Mouse (Mus musculus) testis, postnatal 14 days (tissue): ENCODE data around the gene Pou2f3.

ENCODE experiments used
- DNase-seq: peaks from one replicate; pipeline ENCODE4 v3.0.0; 2021; ENCODE audit warnings: low spot score

The Pou2f3 gene

DNA sequence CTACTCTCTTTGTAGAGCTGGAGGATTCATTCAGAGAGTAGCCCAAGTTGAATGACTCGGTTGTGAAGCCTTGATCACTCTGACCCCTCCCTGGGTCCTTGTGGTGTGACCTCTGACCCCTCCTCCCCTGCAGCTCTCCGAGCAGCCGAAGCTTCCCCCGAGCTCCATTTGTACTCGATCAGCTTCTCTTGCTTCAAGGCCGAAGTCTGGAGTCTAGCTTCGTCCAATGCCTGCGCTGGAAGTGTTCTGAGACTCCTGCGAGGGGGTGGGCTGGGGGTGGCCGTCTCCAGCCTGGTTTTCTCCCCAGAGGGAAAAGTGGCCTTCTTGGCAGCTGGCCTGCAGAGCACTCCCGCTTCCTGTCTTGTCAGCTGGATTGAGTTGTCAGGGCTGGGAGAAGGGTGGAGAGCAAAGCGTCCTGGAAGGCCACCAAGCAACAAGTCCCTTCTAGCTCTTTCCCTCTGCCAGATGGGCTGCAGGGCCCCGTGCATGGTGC, at the start of gene Pou2f3:
Gene Pou2f3 (minus strand): TSS at position 180 of the 493 bp plus-strand sequence.
- peak; percentile 68 for DNase-seq

DNA sequence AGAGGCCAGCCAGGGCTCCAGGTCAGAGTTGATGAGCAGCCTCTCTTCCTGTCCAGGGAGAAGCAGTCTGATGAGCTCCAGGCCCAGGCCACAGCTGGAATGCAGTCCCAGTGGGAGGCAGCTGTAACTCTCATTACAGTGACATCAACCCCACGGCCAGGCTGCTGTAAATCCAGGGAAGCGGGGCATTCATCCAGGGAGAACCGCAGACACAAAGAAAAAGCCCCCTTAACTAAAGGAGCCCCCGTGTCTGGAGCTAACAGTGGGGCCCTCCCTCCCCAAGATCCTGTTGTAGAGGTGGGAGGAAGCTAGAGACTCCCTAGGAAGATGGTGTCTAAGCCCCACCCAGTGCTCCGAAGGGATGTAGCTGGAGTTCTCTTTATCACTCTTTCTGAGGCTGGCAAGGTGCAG, 43.1 kb upstream of the Pou2f3 start:
- no peak for DNase-seq

DNA sequence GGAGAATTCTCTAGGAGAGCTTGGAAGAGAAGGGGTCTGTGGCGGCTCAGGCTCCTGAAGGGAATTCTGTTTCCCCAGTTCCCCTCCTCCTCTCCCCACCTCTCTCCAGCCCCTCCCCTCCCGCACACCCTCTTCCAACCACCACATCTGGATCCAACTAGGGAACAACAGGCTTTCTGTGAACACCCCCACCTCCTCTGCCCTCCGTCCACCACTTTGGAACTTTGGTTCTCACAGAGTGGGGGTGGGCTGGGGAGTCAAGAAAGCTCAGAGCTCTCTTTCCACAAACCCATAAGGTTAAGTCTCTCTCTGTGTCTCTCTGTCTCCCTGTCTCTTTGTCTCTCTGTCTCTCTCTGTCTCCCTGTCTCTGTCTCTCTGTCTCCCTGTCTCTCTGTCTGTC, 42.6 kb upstream of the Pou2f3 start:
- DNase-seq = no peak

DNA sequence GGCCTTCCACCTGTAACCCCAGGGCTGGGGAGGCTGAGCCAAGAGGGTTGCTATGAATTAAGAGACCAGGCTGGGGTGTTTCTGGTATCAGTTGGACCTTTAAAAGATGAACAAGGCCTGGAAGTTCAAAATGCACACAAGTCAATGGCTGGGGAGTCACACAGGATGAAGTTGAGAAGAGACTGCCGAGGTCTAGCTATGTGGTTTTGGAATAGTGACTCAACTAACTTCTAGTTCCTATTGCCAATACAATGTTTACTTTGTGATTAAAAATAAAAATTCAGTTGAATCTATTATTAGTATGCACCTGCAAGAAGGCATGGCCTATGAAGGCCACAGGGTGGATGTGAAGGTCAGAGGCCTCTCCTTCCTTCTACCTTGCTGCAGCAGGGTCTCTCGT, 41.6 kb upstream of the Pou2f3 start:
- no peak for DNase-seq

DNA sequence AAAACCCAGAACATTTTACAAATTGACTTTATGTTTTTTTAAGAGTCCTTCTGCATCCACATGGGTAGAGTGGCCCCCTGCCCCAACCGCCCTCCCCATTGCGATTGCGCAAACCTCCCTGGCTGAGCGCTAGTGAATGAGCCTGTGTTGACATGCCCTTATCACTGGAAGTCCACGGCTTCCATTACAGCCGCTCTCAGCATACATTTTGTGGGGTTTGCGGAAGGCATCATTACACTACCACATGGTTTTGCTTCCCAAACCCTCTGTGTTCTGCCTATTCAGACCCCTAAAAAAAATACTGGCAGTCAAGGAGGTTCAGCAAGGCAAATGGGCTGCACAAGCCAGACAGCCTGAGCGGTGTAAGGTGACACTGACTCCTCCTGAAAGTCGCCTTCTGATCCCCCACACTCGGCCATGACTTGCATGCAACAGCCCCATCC, 36.6 kb upstream of the Pou2f3 start:
- no peak for DNase-seq

DNA sequence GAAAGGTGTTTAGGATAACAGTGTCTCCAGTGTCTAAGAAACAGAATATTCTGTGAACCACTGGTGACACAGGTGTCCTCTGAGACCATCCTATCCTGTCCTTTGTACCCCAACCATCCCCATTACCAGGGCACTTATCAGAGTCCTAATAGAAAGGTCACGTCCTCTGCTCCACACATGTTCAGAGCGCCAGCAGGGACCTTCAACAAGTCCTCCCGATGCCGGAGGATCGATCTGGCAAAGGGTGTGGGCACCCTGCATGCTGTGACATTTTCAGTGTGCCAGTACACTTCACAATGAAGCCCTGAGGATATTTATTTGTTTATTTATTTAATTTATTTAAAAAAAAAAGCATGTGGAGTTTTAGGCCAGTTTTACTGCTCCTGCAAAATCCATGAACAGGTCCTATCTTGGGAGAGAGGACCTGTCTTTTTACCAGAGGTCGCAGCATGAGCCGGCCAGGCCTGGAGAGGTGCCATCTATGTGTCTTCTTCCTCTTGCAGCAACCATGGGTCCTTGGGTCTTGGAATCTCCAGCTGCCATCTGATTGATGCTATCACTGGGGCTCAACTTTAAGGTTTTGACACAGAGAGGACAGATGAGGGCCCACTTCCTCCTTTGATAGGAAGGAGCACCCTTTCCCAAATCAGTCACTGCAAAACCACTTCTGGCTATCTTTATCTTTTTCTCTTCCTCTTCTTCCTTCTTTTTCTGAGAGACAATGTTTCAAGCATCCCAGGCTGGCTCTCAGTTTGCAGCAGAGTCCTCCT, 35.8 kb upstream of the Pou2f3 start:
- DNase-seq = no peak

DNA sequence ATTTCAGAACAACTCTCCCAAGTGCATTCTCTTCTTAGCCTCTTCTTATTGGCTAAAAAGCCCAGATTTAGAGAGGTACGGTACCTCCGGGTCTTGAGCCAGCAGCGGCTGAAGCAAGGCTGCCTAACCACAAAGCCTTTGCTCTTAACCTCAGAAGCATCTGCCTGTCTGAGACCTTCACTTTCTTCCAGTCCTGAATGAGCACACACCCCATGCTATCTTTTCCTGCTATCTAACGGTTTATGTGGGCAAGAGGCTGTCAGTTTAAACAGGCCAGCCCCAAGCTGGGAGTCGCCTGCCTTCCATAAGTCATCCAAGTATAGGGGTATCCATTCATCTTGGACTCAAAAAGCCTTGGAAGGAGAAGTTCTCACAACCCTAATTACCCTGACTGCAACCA, 32.3 kb upstream of the Pou2f3 start:
- no peak for DNase-seq

DNA sequence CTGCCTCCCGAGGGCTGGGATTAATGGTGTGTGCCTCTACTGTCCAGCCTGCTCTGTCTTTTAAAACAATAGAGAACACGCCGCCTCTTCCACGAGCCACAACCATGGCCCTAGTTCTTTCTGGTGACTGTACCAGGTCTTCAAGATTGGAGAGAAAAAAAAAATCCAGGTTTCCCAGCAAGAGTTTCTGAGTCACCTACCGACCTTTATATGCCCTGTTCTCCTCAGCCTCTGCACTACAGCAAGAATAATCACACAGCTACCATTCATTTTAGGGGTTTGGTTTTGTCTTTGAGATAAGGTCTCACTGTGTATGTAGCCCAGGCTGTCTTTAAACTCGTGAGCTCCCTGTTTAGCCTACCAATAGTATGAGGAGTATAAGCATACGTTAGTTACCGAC, 31.8 kb upstream of the Pou2f3 start:
- DNase-seq = no peak

DNA sequence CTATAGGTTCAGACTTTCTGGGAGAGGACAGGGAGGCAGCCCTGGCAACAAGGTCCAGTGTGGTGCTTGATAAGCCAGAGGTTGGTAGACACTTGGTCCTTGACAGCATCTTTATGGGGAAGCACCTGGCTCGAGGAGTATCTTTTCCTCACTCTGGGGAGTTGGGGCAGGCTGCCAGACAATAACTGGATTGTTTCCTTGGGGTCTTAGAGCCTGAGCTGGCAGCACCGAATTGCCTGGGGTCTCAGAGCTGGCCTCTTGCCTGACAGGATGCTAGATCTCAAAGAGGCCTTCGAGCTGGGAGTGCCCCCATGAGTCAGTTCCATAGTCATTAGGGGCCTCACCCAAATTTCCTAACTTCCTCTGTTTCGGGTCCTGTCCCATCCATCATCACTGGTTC, 31.1 kb upstream of the Pou2f3 start:
- DNase-seq = no peak

DNA sequence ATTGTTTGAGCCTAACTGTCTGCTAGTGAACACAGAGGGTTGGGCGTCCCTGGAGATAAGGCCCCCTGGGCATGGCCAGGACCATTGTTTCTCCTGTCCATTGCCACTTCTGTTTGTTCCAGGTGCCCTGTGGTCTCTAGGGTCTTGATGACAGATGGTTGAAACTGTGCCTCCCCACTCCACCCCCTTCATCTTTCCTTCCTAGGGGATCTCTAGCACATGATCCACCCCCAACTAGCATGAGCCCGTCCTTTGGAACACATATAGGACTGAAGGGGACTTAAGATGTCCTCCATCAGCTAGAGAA, 30.4 kb upstream of the Pou2f3 start:
- no peak for DNase-seq

DNA sequence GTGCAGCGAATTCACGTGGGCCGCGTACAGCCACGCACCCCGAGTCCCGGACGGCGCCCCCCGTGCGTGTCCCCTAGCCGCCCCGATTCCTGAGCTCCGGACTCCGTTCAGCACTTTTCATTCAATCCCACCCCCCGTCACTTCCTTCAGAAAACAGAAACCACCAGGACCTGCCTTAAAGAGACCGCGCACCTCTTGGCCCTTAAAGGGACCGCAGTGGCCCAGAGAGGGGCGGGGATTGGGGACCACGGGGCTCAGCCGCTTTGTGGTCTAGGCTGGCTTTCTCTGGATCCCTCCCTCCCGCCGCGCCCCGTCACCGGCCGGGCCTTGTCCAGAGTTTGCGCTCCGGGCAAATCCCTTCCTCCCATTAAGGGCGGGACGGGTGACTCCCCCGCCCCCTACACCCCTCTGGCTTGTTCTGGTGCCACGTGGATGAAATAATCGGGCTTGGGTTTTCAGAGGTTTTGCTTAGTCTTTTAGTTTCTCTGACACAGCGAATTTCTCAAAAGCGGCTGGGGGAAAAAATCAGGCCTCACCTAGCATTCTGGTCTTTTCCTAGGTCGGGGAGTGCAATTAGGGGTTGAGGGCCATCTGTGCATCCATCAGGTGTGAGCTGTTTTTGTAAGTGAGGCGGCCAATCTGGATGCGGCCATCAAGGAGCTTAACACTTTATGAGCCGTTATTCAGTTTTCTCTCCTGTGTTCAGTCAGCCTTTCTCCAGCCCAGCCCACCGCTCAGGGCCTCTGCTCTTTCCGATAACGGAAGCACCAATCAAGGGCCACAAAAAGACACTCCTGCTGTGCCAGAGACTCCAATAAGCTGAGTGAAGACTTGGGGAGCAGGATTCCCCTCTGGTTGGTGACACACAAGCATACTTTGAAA, 29.8 kb upstream of the Pou2f3 start, which contains the start of gene Oaf:
Gene Oaf (minus strand): TSS at position 200 of the 882 bp plus-strand sequence.
- DNase-seq = peak; percentile 84

DNA sequence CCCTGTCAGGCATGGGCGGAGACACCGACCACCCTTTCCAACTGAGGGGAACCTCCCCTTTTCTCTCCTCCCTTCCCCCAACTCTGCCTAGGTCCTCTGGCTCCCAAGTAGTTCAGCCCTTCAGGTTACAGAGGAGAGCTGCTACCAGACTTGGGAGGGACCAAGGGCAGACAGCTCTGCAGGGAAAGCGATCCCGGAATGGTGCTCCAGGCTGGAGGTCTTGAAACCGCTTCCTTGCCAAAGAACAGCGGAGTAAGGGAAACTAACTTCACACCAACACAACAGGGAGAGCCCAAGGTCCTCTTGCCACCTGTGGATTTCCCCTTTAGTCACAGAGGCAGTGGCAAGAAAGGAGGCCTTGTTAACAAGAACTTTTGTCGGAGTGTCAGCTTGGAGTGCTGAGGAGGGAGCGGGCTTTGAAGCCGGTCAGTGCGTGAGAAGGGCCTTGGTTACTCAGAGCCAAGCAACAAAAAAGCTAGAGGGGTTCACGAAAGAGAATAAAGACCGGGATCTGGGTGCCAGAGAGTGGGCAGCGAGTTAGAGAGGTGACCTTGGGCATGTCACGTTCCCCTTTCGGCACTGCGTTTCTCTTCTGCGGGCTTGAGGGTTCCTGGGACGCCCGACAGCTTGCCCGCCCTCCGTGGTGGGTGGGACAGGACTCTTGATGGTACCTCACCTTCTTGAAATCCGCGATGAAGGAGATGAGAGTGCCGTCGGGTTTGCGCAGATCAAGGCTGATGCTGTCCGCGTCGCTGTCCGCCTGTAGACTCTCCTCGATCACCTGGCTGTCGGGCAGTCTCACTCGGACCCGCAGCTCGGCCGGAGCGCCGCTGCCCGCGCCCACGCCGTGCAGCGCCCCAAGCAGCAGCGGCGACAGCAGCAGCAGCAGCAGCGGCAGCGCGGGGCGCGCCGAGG, 28.7 kb upstream of the Pou2f3 start:
- DNase-seq = no peak

DNA sequence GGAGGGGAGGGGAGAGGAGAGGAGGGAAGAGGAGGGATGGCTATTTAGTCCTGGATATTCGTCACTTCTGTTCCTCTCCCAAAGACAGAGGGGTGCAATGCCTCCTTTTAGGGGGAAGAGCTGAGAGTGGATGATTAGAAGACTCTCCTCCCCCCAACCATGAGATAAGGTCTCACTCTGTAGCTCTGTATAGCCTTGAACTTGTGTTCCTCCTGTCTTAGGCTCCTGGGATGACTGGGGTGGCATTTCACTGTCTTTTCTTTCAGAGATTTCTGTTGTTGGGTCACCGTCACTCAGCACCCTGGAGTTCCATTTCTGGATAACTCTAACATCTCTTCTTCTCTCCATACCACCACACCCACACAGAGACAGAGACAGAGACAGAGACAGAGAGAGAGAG, 28.0 kb upstream of the Pou2f3 start:
- no peak for DNase-seq

DNA sequence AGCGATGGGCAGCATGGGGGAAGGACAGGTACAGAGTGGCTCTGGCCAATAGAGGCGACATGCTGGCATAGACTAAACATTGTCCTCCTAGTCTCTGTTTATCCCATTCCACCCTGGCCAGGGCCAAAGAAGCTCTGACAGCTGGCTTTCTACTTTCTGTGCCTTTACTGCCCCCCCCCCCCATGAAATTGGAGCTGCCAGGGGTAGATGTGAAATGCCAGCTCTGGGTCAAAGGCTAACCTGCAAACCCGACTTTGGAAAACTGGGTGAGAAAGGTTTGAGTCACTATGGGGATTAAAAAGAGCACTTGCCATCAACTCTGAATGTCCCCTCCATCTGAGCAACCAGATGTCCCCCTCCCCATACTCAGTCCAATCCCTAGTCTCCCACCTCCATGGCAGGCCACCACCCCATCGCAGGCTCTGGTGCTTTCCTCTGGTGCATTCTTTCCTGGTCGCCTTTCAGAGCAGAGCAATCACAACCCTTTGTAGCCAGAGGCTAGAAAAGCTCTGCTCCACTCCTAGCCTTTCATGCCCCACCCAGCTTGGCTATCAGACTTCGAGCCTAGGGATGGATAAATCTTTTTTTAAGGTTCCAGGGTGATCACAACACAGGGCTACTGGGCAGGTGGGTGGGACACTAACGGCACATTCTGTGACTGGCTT, 27.1 kb upstream of the Pou2f3 start:
- DNase-seq = no peak

DNA sequence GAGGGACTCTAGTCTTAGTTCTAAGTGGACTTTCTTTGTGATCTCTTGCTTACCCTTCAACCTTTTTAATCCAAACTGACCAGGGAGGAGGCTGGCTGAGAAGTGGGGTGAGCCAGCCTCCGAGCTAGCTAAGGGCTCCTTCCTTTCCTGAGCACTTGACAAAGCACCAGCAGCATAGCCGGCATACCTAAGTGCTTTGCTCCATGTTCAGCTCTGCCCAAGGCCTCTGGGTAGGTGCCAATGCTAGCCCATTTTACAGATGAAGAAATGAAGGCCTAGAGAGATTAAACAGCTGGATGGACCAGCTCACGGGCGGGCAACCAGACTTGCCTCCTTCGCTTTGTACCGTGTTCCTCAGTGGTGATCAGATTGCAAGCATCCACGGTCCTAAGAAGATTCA, 26.4 kb upstream of the Pou2f3 start:
- DNase-seq = no peak

DNA sequence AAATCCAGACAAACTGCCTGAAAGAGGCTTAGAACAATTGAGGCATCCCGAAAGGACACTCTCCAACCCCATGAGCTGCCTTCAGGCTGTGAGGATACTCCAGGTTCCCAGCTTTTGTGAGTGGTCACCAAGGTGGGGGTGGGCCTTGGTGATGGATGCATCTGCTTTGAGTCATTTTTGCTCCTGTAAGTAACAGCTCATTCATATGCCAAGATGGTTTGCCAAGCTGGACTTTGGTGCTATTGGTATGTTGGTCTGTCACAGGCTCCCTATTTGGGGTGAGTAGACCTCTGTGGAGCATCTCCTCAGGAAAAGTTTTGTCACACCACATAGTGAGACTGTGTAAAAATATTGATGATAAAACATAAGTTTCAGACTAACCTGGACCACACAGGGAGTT, 25.9 kb upstream of the Pou2f3 start:
- no peak for DNase-seq

DNA sequence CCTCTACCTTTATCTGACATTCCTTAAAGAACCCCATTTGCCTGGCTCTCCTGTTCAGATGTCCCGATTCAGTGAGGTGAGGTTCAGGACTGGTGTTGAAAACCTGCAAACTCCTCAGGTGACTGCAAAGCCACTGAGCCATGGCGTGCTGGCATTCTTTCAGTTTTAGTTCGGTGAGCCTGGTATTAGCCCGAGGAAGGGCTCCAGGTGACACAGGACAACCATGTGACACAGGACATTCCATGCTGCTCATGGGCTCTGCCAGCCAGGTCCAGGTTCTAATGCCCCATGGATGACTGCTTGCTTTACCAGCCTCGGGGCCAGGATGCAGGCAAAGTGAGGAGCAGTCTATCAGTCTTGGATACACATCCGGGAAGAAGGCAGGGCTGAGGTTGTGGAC, 25.2 kb upstream of the Pou2f3 start:
- no peak for DNase-seq

DNA sequence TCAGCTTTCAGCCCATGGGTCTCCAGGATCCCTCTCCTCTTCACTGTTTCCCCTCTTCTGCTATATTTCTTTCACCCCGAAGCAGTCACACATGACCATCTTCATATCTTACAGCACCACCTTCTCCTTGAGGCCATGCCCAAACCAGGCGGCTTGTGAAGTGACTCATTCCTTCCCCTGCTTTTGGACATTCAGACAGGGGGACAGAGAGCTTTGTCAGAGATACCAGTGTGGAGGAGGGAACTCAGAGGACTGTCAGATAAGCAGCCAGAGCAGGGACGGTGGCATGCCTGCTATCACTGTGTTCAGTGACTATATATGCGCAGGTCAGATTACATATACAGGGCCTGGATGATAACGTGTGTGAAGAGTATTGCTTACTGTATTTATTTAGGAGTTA, 24.3 kb upstream of the Pou2f3 start:
- no peak for DNase-seq

DNA sequence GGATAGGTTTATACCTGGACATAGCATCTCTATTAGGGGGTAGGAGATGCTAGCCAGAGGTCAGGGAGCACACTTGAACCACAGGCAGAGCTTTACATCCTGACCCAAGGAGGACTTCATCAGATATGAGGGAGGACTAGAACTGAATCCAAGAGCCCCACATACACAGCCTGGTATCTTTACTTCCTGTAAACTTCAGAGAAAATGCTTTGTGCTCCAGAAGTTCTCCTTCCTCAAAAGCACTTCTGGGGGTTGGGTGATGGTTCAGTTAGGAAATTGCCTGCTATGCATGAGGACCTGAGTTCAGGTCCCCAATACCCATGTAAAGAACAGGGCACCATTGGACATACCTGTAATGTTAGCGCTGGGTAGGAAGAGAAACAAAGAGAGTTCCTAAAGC, 23.3 kb upstream of the Pou2f3 start:
- no peak for DNase-seq

DNA sequence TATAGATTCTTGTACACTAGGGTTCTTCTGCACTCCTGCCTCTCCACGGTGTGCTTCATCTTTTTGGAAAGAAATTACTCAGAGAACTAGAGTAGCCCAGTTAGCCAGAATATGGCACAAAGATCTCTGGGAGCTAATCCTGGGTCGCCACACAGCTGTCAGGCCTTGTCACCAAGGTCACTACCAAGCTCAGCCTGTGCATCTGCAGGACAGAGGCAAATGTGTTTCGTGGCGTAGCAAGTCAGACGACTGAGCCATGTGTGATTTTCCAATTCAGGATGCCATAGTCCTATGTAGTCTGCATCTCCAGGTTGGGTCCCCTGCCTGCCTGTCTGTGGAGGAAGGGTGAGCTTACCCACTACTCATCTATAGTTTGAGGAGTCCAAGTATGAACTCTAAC, 22.9 kb upstream of the Pou2f3 start:
- DNase-seq = no peak

DNA sequence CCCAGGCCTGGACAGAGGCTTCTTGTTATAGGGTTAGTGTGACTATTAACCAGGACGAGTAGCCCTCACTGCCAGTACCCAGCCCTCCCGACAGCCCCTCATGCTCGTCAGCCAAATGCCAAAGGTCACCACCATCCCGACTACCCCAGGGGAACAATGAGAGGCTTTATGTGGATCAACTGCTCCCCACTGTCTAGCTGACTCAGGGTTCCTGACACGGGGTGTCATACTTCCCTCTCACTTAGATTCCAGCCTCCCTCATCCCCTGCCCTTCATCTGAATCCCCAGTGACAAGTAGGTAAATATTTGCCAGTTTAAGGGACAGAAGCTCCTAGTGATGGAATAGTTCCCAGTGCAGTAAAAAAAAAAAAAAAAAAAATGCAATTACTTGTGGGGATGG, 22.1 kb upstream of the Pou2f3 start:
- DNase-seq = no peak

DNA sequence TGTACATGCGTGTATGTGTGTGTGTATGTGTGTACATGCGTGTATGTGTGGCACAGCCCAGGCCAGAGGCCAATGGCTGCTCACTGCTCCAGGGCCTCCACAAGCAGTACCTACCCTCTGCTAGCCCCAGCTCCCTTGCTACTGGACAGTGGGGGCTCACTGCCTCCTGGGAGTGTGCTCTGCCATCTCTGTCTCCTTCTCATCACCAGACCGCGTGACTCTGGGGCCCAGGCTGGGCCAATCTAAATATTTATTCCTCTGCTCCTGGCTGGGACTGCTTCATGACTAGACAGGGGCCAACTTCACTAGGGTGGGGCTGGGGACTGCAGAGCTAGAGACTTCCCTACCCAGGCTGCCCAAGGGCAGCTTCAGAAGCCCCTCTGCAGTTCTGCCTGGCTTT, 21.6 kb upstream of the Pou2f3 start:
- no peak for DNase-seq
